Mouse (Mus musculus) ES-Bruce4 (cell line): Measurements from ENCODE around the gene Tiam1. TPM values are rescaled to one million over a fixed set of nuclear protein-coding genes. Genes with fewer than 3 reads are reported as not detected.
"Not testable (repeated sequence)": the region's sequence is repeated elsewhere in the genome, so short reads cannot be mapped to it uniquely, and the experiment has no call there.

ENCODE experiments used
- H3K27ac ChIP-seq: 2 replicates; pipeline ENCODE4 v1.5.1; 2012; ENCODE audit warnings: low read length, inconsistent platforms; ENCODE audit not compliant: insufficient read depth
- H3K27me3 ChIP-seq: 2 replicates; pipeline ENCODE4 v1.6.1; 2012; ENCODE audit warnings: mild to moderate bottlenecking, low read length, inconsistent platforms; ENCODE audit not compliant: control insufficient read depth, poor library complexity, insufficient read depth, severe bottlenecking
- H3K36me3 ChIP-seq: 2 replicates; pipeline ENCODE4 v1.6.1; 2012; ENCODE audit warnings: inconsistent platforms, mild to moderate bottlenecking, low read length, moderate library complexity; ENCODE audit not compliant: control insufficient read depth, poor library complexity, insufficient read depth, severe bottlenecking
- H3K4me1 ChIP-seq: one replicate; pipeline ENCODE4 v1.8.1; 2011; ENCODE audit warnings: low read length; ENCODE audit not compliant: control insufficient read depth, insufficient read depth
- H3K4me3 ChIP-seq: 2 replicates; pipeline ENCODE4 v1.5.1; 2011; ENCODE audit warnings: low read depth, mild to moderate bottlenecking, low read length
- H3K9ac ChIP-seq: 2 replicates; pipeline ENCODE4 v1.6.1; 2012; ENCODE audit warnings: low read depth, mild to moderate bottlenecking, inconsistent platforms; ENCODE audit not compliant: poor library complexity, severe bottlenecking
- H3K9me3 ChIP-seq: replicated peaks from 2 replicates; pipeline ENCODE4 v1.6.1; 2012; ENCODE audit warnings: mild to moderate bottlenecking, low read length, inconsistent platforms; ENCODE audit not compliant: control insufficient read depth, poor library complexity, insufficient read depth, severe bottlenecking
- CTCF ChIP-seq: IDR thresholded peaks from one replicate; pipeline ENCODE4 v1.8.1; 2011; ENCODE audit warnings: low read depth, low read length
- EP300 ChIP-seq: IDR thresholded peaks from 2 replicates; pipeline ENCODE4 v1.6.1; 2011; ENCODE audit warnings: low read depth, low read length; ENCODE audit not compliant: insufficient read depth
- POLR2A ChIP-seq: IDR thresholded peaks from one replicate; pipeline ENCODE4 v1.8.1; 2011; ENCODE audit warnings: low read length; ENCODE audit not compliant: insufficient read depth
- polyA plus RNA-seq: library from polyadenylated mRNA; stranded (reverse); fragments of >200 nt; gene quantifications from 2 replicates; pipeline ENCODE4 v1.2.4, GENCODE M21; 2011; ENCODE audit warnings: low read depth; ENCODE audit not compliant: missing spikeins, insufficient read depth, insufficient read length

Tiam1 gene
- polyA plus RNA-seq, 1 experiment = 24.4 TPM

- H3K4me3 ChIP-seq = no peak overlapping the region
- no peaks in the 10 kb centered on the region for H3K36me3 ChIP-seq
- no peaks in the 10 kb centered on the region for H3K4me1 ChIP-seq
- H3K9ac ChIP-seq = no peak overlapping the region
- no peaks in the 10 kb centered on the region for H3K27me3 ChIP-seq
- no peak for TF ChIP-seq EP300
- TF ChIP-seq POLR2A = no peak
- H3K27ac ChIP-seq = no peak overlapping the region
- no peaks in the 10 kb centered on the region for H3K9me3 ChIP-seq
Measured at GRCm38 (mm10) chr16:90073510-90073909, 70.1 kb downstream of the Tiam1 start.

GRCm38 (mm10) chr16:90072651-90073050, 70.9 kb downstream of the Tiam1 start:
- Histone ChIP-seq H3K27ac (no peak overlapping the region), H3K4me3 (no peak overlapping the region), H3K9me3 (no peaks in the 10 kb centered on the region), H3K9ac (no peak overlapping the region), H3K4me1 (no peaks in the 10 kb centered on the region), H3K27me3 (no peaks in the 10 kb centered on the region), H3K36me3 (no peaks in the 10 kb centered on the region)
- no peak for TF ChIP-seq EP300
- no peak for TF ChIP-seq POLR2A
- no peak for TF ChIP-seq CTCF

- not testable (repeated sequence) for H3K27me3 ChIP-seq, H3K27ac ChIP-seq, H3K9ac ChIP-seq, H3K9me3 ChIP-seq, H3K4me3 ChIP-seq, H3K4me1 ChIP-seq, H3K36me3 ChIP-seq
Measured at GRCm38 (mm10) chr16:90071125-90071524, 72.4 kb downstream of the Tiam1 start.

- no peaks in the 10 kb centered on the region for H3K36me3 ChIP-seq
- H3K27ac ChIP-seq = no peak overlapping the region
- H3K4me3 ChIP-seq = no peak overlapping the region
- TF ChIP-seq CTCF = no peak
- no peak for TF ChIP-seq POLR2A
- no peak for TF ChIP-seq EP300
- no peak overlapping the region for H3K9ac ChIP-seq
- H3K9me3 ChIP-seq = no peaks in the 10 kb centered on the region; the same call in 1 of the 2 replicates
- no peaks in the 10 kb centered on the region for H3K27me3 ChIP-seq
- H3K4me1 ChIP-seq = no peaks in the 10 kb centered on the region
Measured at GRCm38 (mm10) chr16:90070104-90070503, 73.5 kb downstream of the Tiam1 start.

- Histone ChIP-seq H3K4me1 (no peaks in the 10 kb centered on the region), H3K4me3 (no peak overlapping the region), H3K9me3 (peaks cover 5% of the 10 kb centered on the region), H3K27ac (no peak overlapping the region), H3K9ac (no peak overlapping the region), H3K27me3 (no peaks in the 10 kb centered on the region), H3K36me3 (no peaks in the 10 kb centered on the region)
- TF ChIP-seq EP300 (no peak), POLR2A (no peak), CTCF (no peak)
Measured at GRCm38 (mm10) chr16:90069197-90069596, 74.4 kb downstream of the Tiam1 start.

GRCm38 (mm10) chr16:90052905-90053519, 90.6 kb downstream of the Tiam1 start:
- Histone ChIP-seq H3K27me3 (no peaks in the 10 kb centered on the region), H3K9me3 (peaks cover 6% of the 10 kb centered on the region), H3K27ac (no peak overlapping the region), H3K9ac (no peak overlapping the region), H3K4me3 (no peak overlapping the region), H3K36me3 (0 out of 2 replicates have a peak, but pooled peaks cover 3% of the 10 kb centered on the region), H3K4me1 (no peaks in the 10 kb centered on the region)
- TF ChIP-seq POLR2A = no peak
- no peak for TF ChIP-seq CTCF
- TF ChIP-seq EP300 = no peak
